In genomic region chr11:66982794-66983193, GRCm38 (mm10) we compare ENCODE assay signal across 9 mouse cellular contexts. TPM values are rescaled to one million over a fixed set of nuclear protein-coding genes. Genes with fewer than 3 reads are reported as not detected.
DNase-seq lines count a peak whose midpoint lies in the region; ATAC-seq and TF ChIP-seq lines count a peak whose summit lies in the region.
"Had no signal": no experiment of that assay in that cellular context is flagged by ENCODE, and none has a peak within 500 bp of the region (broad histone marks: within the 10 kb centered on the region; RNA-seq: fewer than 3 reads in every experiment).

No protein-coding gene starts in this region.

- DNase-seq in hindbrain, postnatal 0 days (ENCODE audit: low spot score), result peak; percentile 57
- DNase-seq in CH12.LX (ENCODE audit: extremely low read depth), result peak; percentile 52
- peak; percentile 62 for DNase-seq in embryo, embryonic 10.5 days (ENCODE audit: low spot score)
- peak; percentile 41 for DNase-seq in induced T-regulatory cell, adult 2 months (ENCODE audit: low read depth)
- peak; percentile 70 for DNase-seq in lung, postnatal 0 days (ENCODE audit: low spot score)
- no peak for DNase-seq in left cerebral cortex, postnatal 25 days (ENCODE audit: low spot score in 2 of 2)

- ATAC-seq in hindbrain, postnatal 0 days, result peak; percentile 61; the same call in 1 of the 2 replicates
- ATAC-seq in hindbrain, embryonic 16.5 days, result no peak
- ATAC-seq in lung, postnatal 0 days, result peak; percentile 72
- ATAC-seq in stomach, embryonic 16.5 days (ENCODE audit: insufficient read depth, low FRiP score), result peak; percentile 39; the same call in 1 of the 2 replicates

- TF ChIP-seq EP300 in CH12.LX (IDR thresholded peaks at IDR 0.05; ENCODE audit: low read length), result no peak
- TF ChIP-seq EP300 in lung, postnatal 0 days (IDR thresholded peaks at IDR 0.05), result no peak

- peak; percentile 32 for TF ChIP-seq RAD21 in CH12.LX (IDR thresholded peaks at IDR 0.05; ENCODE audit: low read depth, low read length)

- intact Hi-C loops in left cerebral cortex, postnatal 25 days (cut with DNase I), result no loop called here

- TF ChIP-seq POLR2A in CH12.LX (IDR thresholded peaks at IDR 0.05; ENCODE audit: low read depth, low read length), result no peak

- no peaks in the 10 kb centered on the region for H3K36me3 ChIP-seq in hindbrain, postnatal 0 days (ENCODE audit: insufficient read depth, low read length)
- no peaks in the 10 kb centered on the region for H3K36me3 ChIP-seq in hindbrain, embryonic 16.5 days (ENCODE audit: control insufficient read depth, insufficient read depth, low read length)
- no peaks in the 10 kb centered on the region for H3K36me3 ChIP-seq in CH12.LX (replicated peaks in 1 of 2; ENCODE audit: control insufficient read depth in 1 of 2, insufficient read depth in 1 of 2, low read length in 1 of 2)
- no peaks in the 10 kb centered on the region for H3K36me3 ChIP-seq in lung, postnatal 0 days (ENCODE audit: insufficient read depth, low read length)
- H3K36me3 ChIP-seq in stomach, embryonic 16.5 days (ENCODE audit: control insufficient read depth, insufficient read depth, low read length), result no peaks in the 10 kb centered on the region
- H3K36me3 ChIP-seq: limb, embryonic 12.5 days had no signal

- TF ChIP-seq CTCF in hindbrain, postnatal 0 days (IDR thresholded peaks at IDR 0.05; ENCODE audit: low read depth), result peak; percentile 72
- peak; percentile 19 to 83; a peak in 2 of 4 replicates for TF ChIP-seq CTCF in CH12.LX (conservative IDR thresholded peaks at IDR 0.05 in 1 of 2, IDR thresholded peaks at IDR 0.05 in 1 of 2; ENCODE audit: low read depth in 2 of 2, low read length in 2 of 2)
- TF ChIP-seq CTCF in lung, postnatal 0 days (IDR thresholded peaks at IDR 0.05), result peak; percentile 79

- dilution Hi-C loops in CH12.LX (cut with MboI; ENCODE audit: extremely low pct_ligation_motif_present, extremely low pct_unique_long_range_greater_than_20kb, low sequenced_read_pairs), result no loop called here

- H3K79me2 ChIP-seq in CH12.LX (replicated peaks; ENCODE audit: control insufficient read depth, extremely low read depth, insufficient read depth, poor library complexity, severe bottlenecking), result no peaks in the 10 kb centered on the region

- H3K27me3 ChIP-seq in hindbrain, postnatal 0 days (ENCODE audit: insufficient read depth, low read length), result no peaks in the 10 kb centered on the region
- H3K27me3 ChIP-seq in hindbrain, embryonic 16.5 days (replicated peaks; ENCODE audit: control insufficient read depth, insufficient read depth, low read length), result no peaks in the 10 kb centered on the region
- peaks cover 76% of the 10 kb centered on the region for H3K27me3 ChIP-seq in CH12.LX (replicated peaks)
- no peaks in the 10 kb centered on the region for H3K27me3 ChIP-seq in lung, postnatal 0 days (replicated peaks; ENCODE audit: insufficient read depth, low read length)
- no peaks in the 10 kb centered on the region for H3K27me3 ChIP-seq in stomach, embryonic 16.5 days (ENCODE audit: control insufficient read depth, insufficient read depth, low read length)
- H3K27me3 ChIP-seq: limb, embryonic 12.5 days had no signal

- no peak overlapping the region for H3K27ac ChIP-seq in hindbrain, postnatal 0 days
- no peak overlapping the region for H3K27ac ChIP-seq in hindbrain, embryonic 16.5 days (ENCODE audit: low read depth, low read length)
- no peak overlapping the region for H3K27ac ChIP-seq in CH12.LX (ENCODE audit: insufficient read depth, low read depth)
- H3K27ac ChIP-seq in lung, postnatal 0 days (ENCODE audit: low read length), result no peak overlapping the region
- H3K27ac ChIP-seq in stomach, embryonic 16.5 days (ENCODE audit: low read length), result peak overlapping the region; percentile 90; the same call in 1 of the 2 replicates

- 33% methylated on average over 6 of the region's 6 CpGs for WGBS in hindbrain, postnatal 0 days
- 35% methylated on average over 6 of the region's 6 CpGs for WGBS in hindbrain, embryonic 16.5 days
- 40% methylated on average over 6 of the region's 6 CpGs for WGBS in lung, postnatal 0 days
- 36% methylated on average over 6 of the region's 6 CpGs for WGBS in stomach, embryonic 16.5 days

- H3K4me2 ChIP-seq in hindbrain, postnatal 0 days (ENCODE audit: low read depth, low read length), result no peak overlapping the region
- H3K4me2 ChIP-seq in hindbrain, embryonic 16.5 days (ENCODE audit: low read length), result no peak overlapping the region
- peak overlapping the region; percentile 97 for H3K4me2 ChIP-seq in CH12.LX (ENCODE audit: insufficient read depth, low read depth, poor library complexity, severe bottlenecking)
- no peak overlapping the region for H3K4me2 ChIP-seq in lung, postnatal 0 days (replicated peaks; ENCODE audit: low read depth, low read length)
- H3K4me2 ChIP-seq in stomach, embryonic 16.5 days (ENCODE audit: low read depth, low read length), result no peak overlapping the region
- H3K4me2 ChIP-seq: limb, embryonic 12.5 days had no signal

- no peak overlapping the region for H3K4me3 ChIP-seq in hindbrain, postnatal 0 days (ENCODE audit: low read length)
- H3K4me3 ChIP-seq in hindbrain, embryonic 16.5 days (ENCODE audit: low read length), result no peak overlapping the region
- no peak overlapping the region for H3K4me3 ChIP-seq in CH12.LX (replicated peaks in 1 of 3; ENCODE audit: low read depth in 2 of 3, low read length in 2 of 3, poor library complexity in 1 of 3)
- H3K4me3 ChIP-seq in lung, postnatal 0 days (ENCODE audit: low read depth, low read length), result no peak overlapping the region
- no peak overlapping the region for H3K4me3 ChIP-seq in stomach, embryonic 16.5 days (replicated peaks; ENCODE audit: low read length)
- H3K4me3 ChIP-seq: limb, embryonic 12.5 days had no signal

- in situ Hi-C loops in CH12.LX (cut with MboI; ENCODE audit: low pct_ligation_motif_present, low pct_unique_long_range_greater_than_20kb, low sequenced_read_pairs), result loop anchor here (5.0 kb wide), 1 partner anchor 60 kb away; no protein-coding TSS in a partner anchor

- H3K4me1 ChIP-seq in hindbrain, postnatal 0 days (ENCODE audit: insufficient read depth, low read length), result no peaks in the 10 kb centered on the region
- H3K4me1 ChIP-seq in hindbrain, embryonic 16.5 days (ENCODE audit: control insufficient read depth, insufficient read depth, low read depth, low read length), result peaks cover 13% of the 10 kb centered on the region
- peaks cover 9 to 25% of the 10 kb centered on the region in 2 experiments; a peak in 3 of 4 replicates for H3K4me1 ChIP-seq in CH12.LX (ENCODE audit: control insufficient read depth in 1 of 2, insufficient read depth in 2 of 2)
- no peaks in the 10 kb centered on the region for H3K4me1 ChIP-seq in lung, postnatal 0 days (ENCODE audit: insufficient read depth, low read depth, low read length)
- H3K4me1 ChIP-seq in stomach, embryonic 16.5 days (ENCODE audit: control insufficient read depth, insufficient read depth, low read length), result peaks cover 21% of the 10 kb centered on the region

- H3K9me3 ChIP-seq in hindbrain, postnatal 0 days (ENCODE audit: low read length), result no peaks in the 10 kb centered on the region
- no peaks in the 10 kb centered on the region for H3K9me3 ChIP-seq in hindbrain, embryonic 16.5 days (ENCODE audit: control insufficient read depth, low read length)
- H3K9me3 ChIP-seq in CH12.LX (replicated peaks; ENCODE audit: low read length), result no peaks in the 10 kb centered on the region
- H3K9me3 ChIP-seq in lung, postnatal 0 days (ENCODE audit: low read length), result no peaks in the 10 kb centered on the region
- H3K9me3 ChIP-seq in stomach, embryonic 16.5 days (replicated peaks; ENCODE audit: control insufficient read depth, low read length), result no peaks in the 10 kb centered on the region
- H3K9me3 ChIP-seq: limb, embryonic 12.5 days had no signal

- H3K9ac ChIP-seq in hindbrain, postnatal 0 days (replicated peaks; ENCODE audit: low read length), result no peak overlapping the region
- no peak overlapping the region for H3K9ac ChIP-seq in hindbrain, embryonic 16.5 days (ENCODE audit: low read depth, low read length)
- H3K9ac ChIP-seq in CH12.LX (ENCODE audit: insufficient read depth, low read depth), result no peak overlapping the region; the same call in 1 of the 2 replicates
- no peak overlapping the region for H3K9ac ChIP-seq in lung, postnatal 0 days (replicated peaks; ENCODE audit: low read depth)
- H3K9ac ChIP-seq in stomach, embryonic 16.5 days (ENCODE audit: low read length), result no peak overlapping the region
- H3K9ac ChIP-seq: limb, embryonic 12.5 days had no signal

TF ChIP-seq in CH12.LX, 34 proteins besides CTCF, POLR2A, EP300 and RAD21 (continues in another document):
- TF ChIP-seq ZC3H11A (IDR thresholded peaks at IDR 0.05; ENCODE audit: low read depth, low read length), result no peak
- no peak for TF ChIP-seq PAX5 (IDR thresholded peaks at IDR 0.05; ENCODE audit: low read length)
- peak; percentile 89 for TF ChIP-seq BHLHE40 (IDR thresholded peaks at IDR 0.05; ENCODE audit: low read depth, low read length)
- TF ChIP-seq POLR2AphosphoS2 (IDR thresholded peaks at IDR 0.05; ENCODE audit: low read depth, low read length), result no peak
- TF ChIP-seq RCOR1 (conservative IDR thresholded peaks at IDR 0.05; ENCODE audit: low read depth, low read length), result no peak
- TF ChIP-seq NELFE (IDR thresholded peaks at IDR 0.05; ENCODE audit: low read depth, low read length), result no peak
- peak; percentile 51; the same call in 1 of the 2 replicates for TF ChIP-seq MAX (IDR thresholded peaks at IDR 0.05; ENCODE audit: low read length)

RNA-seq across cellular contexts. Expression of gene Tmem238l, which starts 26.4 kb away (rescaled TPM):
- not detected in 2 replicates for total RNA-seq in hindbrain, postnatal 0 days (2014; rRNA removed)
- polyA plus RNA-seq in hindbrain, postnatal 0 days (2015; fragmentation: Nextera tagmentation; extraction: Ambion mirVana), result not detected in 2 replicates
- polyA plus RNA-seq in hindbrain, embryonic 16.5 days (2015; fragmentation: Nextera tagmentation; extraction: Ambion mirVana), result not detected in 2 replicates
- total RNA-seq in CH12.LX (2012; rRNA removed) (not detected in 2 replicates), CH12.LX (2014; rRNA removed) (not detected in 2 replicates)
- not detected in 2 replicates for polyA plus RNA-seq in CH12.LX (2012; ENCODE audit: insufficient read length, low read depth)
- not detected in 2 replicates for polyA plus RNA-seq in lung, postnatal 0 days (2015; fragmentation: Nextera tagmentation; extraction: Ambion mirVana)
- polyA plus RNA-seq in stomach, embryonic 16.5 days (2015; fragmentation: Nextera tagmentation; extraction: Ambion mirVana), result 0.91 and 1.0 TPM in 2 replicates
- total RNA-seq in left cerebral cortex, postnatal 25 days (2021), result not detected
- polyA plus RNA-seq: limb, embryonic 12.5 days had no signal

RNA-seq across cellular contexts. Expression of gene Tmem220, which starts 42.2 kb away (rescaled TPM):
- 0.26 TPM in 1 of 2 replicates, not detected in the other for total RNA-seq in hindbrain, postnatal 0 days (2014; rRNA removed)
- polyA plus RNA-seq in hindbrain, postnatal 0 days (2015; fragmentation: Nextera tagmentation; extraction: Ambion mirVana), result 0.97 and 1.1 TPM in 2 replicates
- 0.50 and 0.57 TPM in 2 replicates for polyA plus RNA-seq in hindbrain, embryonic 16.5 days (2015; fragmentation: Nextera tagmentation; extraction: Ambion mirVana)
- total RNA-seq in CH12.LX (2012; rRNA removed), result 0.08 and 0.30 TPM in 2 replicates
- 0.34 and 0.36 TPM in 2 replicates for total RNA-seq in CH12.LX (2014; rRNA removed)
- polyA plus RNA-seq in CH12.LX (2012; ENCODE audit: insufficient read length, low read depth), result 1.5 and 1.6 TPM in 2 replicates
- polyA plus RNA-seq in lung, postnatal 0 days (2015; fragmentation: Nextera tagmentation; extraction: Ambion mirVana), result 3.5 and 5.4 TPM in 2 replicates
- 1.8 and 3.6 TPM in 2 replicates for polyA plus RNA-seq in stomach, embryonic 16.5 days (2015; fragmentation: Nextera tagmentation; extraction: Ambion mirVana)
- under 1 TPM; 0.41 to 0.44 TPM for total RNA-seq in left cerebral cortex, postnatal 25 days (2021)

Comparison
In these comparisons a context has a peak if more than half of its experiments do, and no peak if none do; other contexts are left out.
1. DNase-seq: peak in hindbrain, postnatal 0 days (single experiment), CH12.LX (single experiment), embryo, embryonic 10.5 days (single experiment), induced T-regulatory cell, adult 2 months (single experiment) and lung, postnatal 0 days (single experiment); none in left cerebral cortex, postnatal 25 days (0 of 2).
2. Peak in every context shown above with its lines, with median percentiles within 50 percentile points of each other: CTCF ChIP-seq.